ENCODE assay signal across 8 mouse cellular contexts in the genomic region with DNA sequence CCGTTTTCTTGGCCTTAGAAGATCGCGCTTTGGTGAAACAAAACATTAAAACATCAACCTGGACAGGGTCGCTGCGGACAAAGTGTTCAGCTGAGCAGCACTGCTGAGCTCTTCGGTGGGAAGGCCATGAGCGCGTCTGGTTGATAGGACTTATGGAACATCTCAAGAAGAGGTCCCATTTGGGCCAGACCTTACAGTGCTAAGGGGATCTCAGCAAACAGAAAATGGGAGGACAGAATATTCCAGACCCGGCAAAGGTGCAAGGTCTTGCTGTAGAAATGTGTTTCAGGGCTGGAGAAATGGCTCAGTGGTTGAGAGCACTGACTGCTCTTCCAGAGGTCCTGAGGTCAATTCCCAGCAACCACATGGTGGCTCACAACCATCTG. TPM values are rescaled to one million over a fixed set of nuclear protein-coding genes. Genes with fewer than 3 reads are reported as not detected.
DNase-seq lines count a peak whose midpoint lies in the region; ATAC-seq and TF ChIP-seq lines count a peak whose summit lies in the region.

No protein-coding gene starts in this region.

- no peak for DNase-seq in lung, postnatal 25 days (ENCODE audit: low spot score)
- DNase-seq in adrenal gland, adult 8-10 months = no peak
- DNase-seq in right cerebral cortex, postnatal 10 days (ENCODE audit: low spot score in 2 of 2) = no peak
- no peak for DNase-seq in kidney, postnatal 10 days

- WGBS in lung, embryonic 15.5 days = 5% methylated on average over 9 of the region's 9 CpGs
- 6% methylated on average over 9 of the region's 9 CpGs for WGBS in embryonic facial prominence, embryonic 15.5 days
- 11% methylated on average over 9 of the region's 9 CpGs for WGBS in limb, embryonic 12.5 days
- 1% methylated on average over 9 of the region's 9 CpGs for WGBS in olfactory bulb, adult 2 months

- peaks cover 20% of the 10 kb centered on the region for H3K4me1 ChIP-seq in lung, embryonic 15.5 days
- H3K4me1 ChIP-seq in embryonic facial prominence, embryonic 15.5 days = peaks cover 14% of the 10 kb centered on the region
- peaks cover 16% of the 10 kb centered on the region for H3K4me1 ChIP-seq in limb, embryonic 12.5 days (replicated peaks)
- H3K4me1 ChIP-seq in olfactory bulb, adult 2 months (ENCODE audit: control insufficient read depth, insufficient read depth, low read length) = peaks cover 7% of the 10 kb centered on the region; the same call in 1 of the 2 replicates

- peak overlapping the region; percentile 87 for H3K27ac ChIP-seq in lung, embryonic 15.5 days
- peak overlapping the region; percentile 94 for H3K27ac ChIP-seq in embryonic facial prominence, embryonic 15.5 days (replicated peaks)
- peak overlapping the region; percentile 84 for H3K27ac ChIP-seq in limb, embryonic 12.5 days
- H3K27ac ChIP-seq in olfactory bulb, adult 2 months (ENCODE audit: insufficient read depth, low read depth, low read length) = peak overlapping the region; percentile 75

- no peaks in the 10 kb centered on the region for H3K27me3 ChIP-seq in lung, embryonic 15.5 days
- H3K27me3 ChIP-seq in embryonic facial prominence, embryonic 15.5 days = no peaks in the 10 kb centered on the region
- no peaks in the 10 kb centered on the region for H3K27me3 ChIP-seq in limb, embryonic 12.5 days

- H3K4me3 ChIP-seq in lung, embryonic 15.5 days = peak overlapping the region; percentile 88
- H3K4me3 ChIP-seq in embryonic facial prominence, embryonic 15.5 days (replicated peaks) = peak overlapping the region; percentile 94
- peak overlapping the region; percentile 88 for H3K4me3 ChIP-seq in limb, embryonic 12.5 days (replicated peaks)
- peak overlapping the region; percentile 65 for H3K4me3 ChIP-seq in olfactory bulb, adult 2 months (ENCODE audit: insufficient read depth, low read depth, low read length)

- TF ChIP-seq POLR2A in olfactory bulb, adult 2 months (IDR thresholded peaks at IDR 0.05; ENCODE audit: insufficient read depth, low read depth, low read length) = no peak

- no peaks in the 10 kb centered on the region for H3K36me3 ChIP-seq in lung, embryonic 15.5 days
- no peaks in the 10 kb centered on the region for H3K36me3 ChIP-seq in embryonic facial prominence, embryonic 15.5 days
- peaks cover 3% of the 10 kb centered on the region; the same call in 1 of the 2 replicates for H3K36me3 ChIP-seq in limb, embryonic 12.5 days

- peak overlapping the region; percentile 71 for H3K4me2 ChIP-seq in lung, embryonic 15.5 days
- H3K4me2 ChIP-seq in embryonic facial prominence, embryonic 15.5 days (replicated peaks) = peak overlapping the region; percentile 98
- peak overlapping the region; percentile 92 for H3K4me2 ChIP-seq in limb, embryonic 12.5 days

- H3K9ac ChIP-seq in lung, embryonic 15.5 days = peak overlapping the region; percentile 53
- H3K9ac ChIP-seq in embryonic facial prominence, embryonic 15.5 days = peak overlapping the region; percentile 41; the same call in 1 of the 2 replicates
- H3K9ac ChIP-seq in limb, embryonic 12.5 days (replicated peaks) = peak overlapping the region; percentile 77

- H3K9me3 ChIP-seq in lung, embryonic 15.5 days = no peaks in the 10 kb centered on the region
- no peaks in the 10 kb centered on the region for H3K9me3 ChIP-seq in embryonic facial prominence, embryonic 15.5 days (replicated peaks)
- H3K9me3 ChIP-seq in limb, embryonic 12.5 days = no peaks in the 10 kb centered on the region

- no peak for ATAC-seq in lung, embryonic 15.5 days (ENCODE audit: borderline replicate concordance, extremely low read depth, low FRiP score, low TSS enrichment)
- ATAC-seq in embryonic facial prominence, embryonic 15.5 days (ENCODE audit: insufficient number of reproducible peaks, low FRiP score, low TSS enrichment, low read depth) = no peak
- ATAC-seq in limb, embryonic 12.5 days (ENCODE audit: insufficient number of reproducible peaks, insufficient read depth, low FRiP score, low TSS enrichment, low read depth) = no peak

- no peak for TF ChIP-seq CTCF in olfactory bulb, adult 2 months (IDR thresholded peaks at IDR 0.05; ENCODE audit: insufficient read depth, low read depth, low read length)

RNA-seq across cellular contexts. Expression of gene Oxsr1, which starts 1.0 kb away (rescaled TPM):
- 10.3 and 11.3 TPM in 2 replicates for polyA plus RNA-seq in lung, embryonic 15.5 days (2015; fragmentation: Nextera tagmentation; extraction: Ambion mirVana)
- 11.8 and 12.1 TPM in 2 replicates for polyA plus RNA-seq in embryonic facial prominence, embryonic 15.5 days (2015; fragmentation: Nextera tagmentation; extraction: Ambion mirVana)
- 16.0 and 17.0 TPM in 2 replicates for polyA plus RNA-seq in limb, embryonic 12.5 days (2016; fragmentation: Nextera tagmentation; extraction: Ambion mirVana)
- not detected in 2 replicates for polyA plus RNA-seq in olfactory bulb, adult 2 months (2012; ENCODE audit: insufficient read depth, insufficient read length, low replicate concordance, missing spikeins)
- total RNA-seq in adrenal gland, adult 8-10 months (2022) = 10 to 100 TPM; 33.7 to 40.6 (median 37.8) TPM

RNA-seq across cellular contexts. Expression of gene Acaa1a, which starts 16.2 kb away (rescaled TPM):
- 117 and 121 TPM in 2 replicates for polyA plus RNA-seq in lung, embryonic 15.5 days (2015; fragmentation: Nextera tagmentation; extraction: Ambion mirVana)
- 117 and 120 TPM in 2 replicates for polyA plus RNA-seq in embryonic facial prominence, embryonic 15.5 days (2015; fragmentation: Nextera tagmentation; extraction: Ambion mirVana)
- polyA plus RNA-seq in limb, embryonic 12.5 days (2016; fragmentation: Nextera tagmentation; extraction: Ambion mirVana) = 81.3 and 81.6 TPM in 2 replicates
- not detected in 2 replicates for polyA plus RNA-seq in olfactory bulb, adult 2 months (2012; ENCODE audit: insufficient read depth, insufficient read length, low replicate concordance, missing spikeins)
- 100 to 1,000 TPM; 128 to 155 (median 138) TPM for total RNA-seq in adrenal gland, adult 8-10 months (2022)

RNA-seq across cellular contexts. Expression of gene Myd88, which starts 18.0 kb away (rescaled TPM):
- 29.4 and 32.0 TPM in 2 replicates for polyA plus RNA-seq in lung, embryonic 15.5 days (2015; fragmentation: Nextera tagmentation; extraction: Ambion mirVana)
- 32.1 and 33.1 TPM in 2 replicates for polyA plus RNA-seq in embryonic facial prominence, embryonic 15.5 days (2015; fragmentation: Nextera tagmentation; extraction: Ambion mirVana)
- 9.2 and 9.9 TPM in 2 replicates for polyA plus RNA-seq in limb, embryonic 12.5 days (2016; fragmentation: Nextera tagmentation; extraction: Ambion mirVana)
- polyA plus RNA-seq in olfactory bulb, adult 2 months (2012; ENCODE audit: insufficient read depth, insufficient read length, low replicate concordance, missing spikeins) = not detected in 2 replicates
- 10 to 100 TPM; 28.2 to 43.0 (median 31.7) TPM for total RNA-seq in adrenal gland, adult 8-10 months (2022)

RNA-seq across cellular contexts. Expression of gene Xylb, which starts 33.9 kb away (rescaled TPM):
- 4.3 and 4.9 TPM in 2 replicates for polyA plus RNA-seq in lung, embryonic 15.5 days (2015; fragmentation: Nextera tagmentation; extraction: Ambion mirVana)
- 5.5 and 7.7 TPM in 2 replicates for polyA plus RNA-seq in embryonic facial prominence, embryonic 15.5 days (2015; fragmentation: Nextera tagmentation; extraction: Ambion mirVana)
- 7.6 and 8.3 TPM in 2 replicates for polyA plus RNA-seq in limb, embryonic 12.5 days (2016; fragmentation: Nextera tagmentation; extraction: Ambion mirVana)
- not detected in 2 replicates for polyA plus RNA-seq in olfactory bulb, adult 2 months (2012; ENCODE audit: insufficient read depth, insufficient read length, low replicate concordance, missing spikeins)
- total RNA-seq in adrenal gland, adult 8-10 months (2022) = 1 to 10 TPM in 3 of 4 experiments, under 1 TPM in 1; 0.87 to 2.2 (median 1.5) TPM

RNA-seq across cellular contexts. Expression of gene Slc22a14, which starts 42.1 kb away (rescaled TPM):
- 0.10 TPM in 1 of 2 replicates, not detected in the other for polyA plus RNA-seq in lung, embryonic 15.5 days (2015; fragmentation: Nextera tagmentation; extraction: Ambion mirVana)
- 0.08 TPM in 1 of 2 replicates, not detected in the other for polyA plus RNA-seq in embryonic facial prominence, embryonic 15.5 days (2015; fragmentation: Nextera tagmentation; extraction: Ambion mirVana)
- not detected in 2 replicates for polyA plus RNA-seq in limb, embryonic 12.5 days (2016; fragmentation: Nextera tagmentation; extraction: Ambion mirVana)
- polyA plus RNA-seq in olfactory bulb, adult 2 months (2012; ENCODE audit: insufficient read depth, insufficient read length, low replicate concordance, missing spikeins) = not detected in 2 replicates
- total RNA-seq in adrenal gland, adult 8-10 months (2022) = not detected

Comparison
In these comparisons a context has a peak if more than half of its experiments do, and no peak if none do; other contexts are left out.
1. RNA of gene Myd88, which starts 18.0 kb away (polyA plus RNA-seq): 32.1 to 33.1 TPM in embryonic facial prominence, embryonic 15.5 days, 29.4 to 32.0 TPM in lung, embryonic 15.5 days and 9.2 to 9.9 TPM in limb, embryonic 12.5 days; not detected in olfactory bulb, adult 2 months; every median in the first group is over 10 times any median in the second.
2. Peak in every context shown above with its lines, with median percentiles within 50 percentile points of each other: H3K27ac ChIP-seq, H3K4me2 ChIP-seq, H3K4me3 ChIP-seq and H3K9ac ChIP-seq.